Mouse (Mus musculus) testis, adult 2 months (tissue): ENCODE results near the gene Mdga1.

Experiments
- CTCF ChIP-seq: fragments of 200-500 bp; IDR thresholded peaks from 2 replicates; pipeline ENCODE4 v1.5.1; 2012; ENCODE audit warnings: low read depth, mild to moderate bottlenecking, inconsistent platforms, low read length, moderate library complexity; ENCODE audit not compliant: control insufficient read depth, insufficient read depth, insufficient replicate concordance
- POLR2A ChIP-seq: fragments of 200-500 bp; IDR thresholded peaks from 2 replicates; pipeline ENCODE4 v1.6.1; 2012; ENCODE audit warnings: low read depth, mild to moderate bottlenecking, inconsistent platforms, low read length, moderate library complexity; ENCODE audit not compliant: control insufficient read depth

DNA sequence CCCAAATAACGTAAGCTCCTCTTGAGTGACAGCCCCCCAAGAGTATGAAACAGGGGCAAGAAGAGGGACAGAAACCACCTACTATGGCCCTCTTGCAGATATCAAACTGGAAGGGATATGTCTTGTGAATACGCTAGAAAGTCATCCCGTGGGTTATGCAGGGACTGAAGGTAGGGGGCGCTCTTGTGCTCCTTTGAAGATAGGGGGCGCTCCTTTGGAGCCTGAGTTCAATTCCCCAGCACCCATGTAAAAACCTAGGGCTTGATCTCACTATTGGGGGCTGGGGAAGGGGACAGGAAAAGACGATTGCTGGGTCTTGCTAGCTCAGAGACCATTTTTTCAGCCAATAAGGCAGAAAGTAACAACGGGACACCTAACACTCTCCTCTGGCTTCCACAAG is 105.4 kb downstream of the Mdga1 start:
- TF ChIP-seq CTCF, result peak; percentile 29; the same call in 1 of the 2 replicates
- no peak for TF ChIP-seq POLR2A
